Mouse (Mus musculus): ENCODE measurements around the gene Asphd1. TPM values are rescaled to one million over a fixed set of nuclear protein-coding genes. Genes with fewer than 3 reads are reported as not detected.

Asphd1 gene
- 0.39 and 0.65 TPM in 2 replicates for polyA plus RNA-seq (2014; fragmentation: Nextera tagmentation; extraction: Ambion mirVana)

GRCm38 (mm10) chr7:126949403-126949792, at the start of gene Asphd1:
Gene Asphd1, minus strand, starts transcription at chr7:126949582.
- Histone ChIP-seq H3K9me3 (ENCODE audit: control insufficient read depth, low read length) (no peaks in the 10 kb centered on the region), H3K9ac (ENCODE audit: low read length) (no peak within 1 kb of the TSS), H3K4me3 (ENCODE audit: low read depth, low read length) (peak within 1 kb of the TSS; percentile 40), H3K4me1 (replicated peaks; ENCODE audit: control insufficient read depth, insufficient read depth, low read length) (peaks cover 3% of the 10 kb centered on the region; the same call in 1 of the 2 replicates), H3K36me3 (ENCODE audit: control insufficient read depth, insufficient read depth, low read length) (peaks cover 8% of the 10 kb centered on the region; the same call in 1 of the 2 replicates), H3K27ac (ENCODE audit: low read depth) (no peak within 1 kb of the TSS), H3K4me2 (ENCODE audit: low read length) (peak within 1 kb of the TSS; percentile 99), H3K27me3 (replicated peaks; ENCODE audit: control insufficient read depth, insufficient read depth, low read length) (peaks cover 23% of the 10 kb centered on the region)
- ATAC-seq (replicated peaks; ENCODE audit: low FRiP score, low TSS enrichment, low read depth) (peak; percentile 62), DNase-seq (ENCODE audit: low spot score) (no peak)
- WGBS: under 1% methylated on average over 21 of the region's 21 CpGs

GRCm38 (mm10) chr7:126996449-126996848, 47.1 kb upstream of the Asphd1 start:
- no peak for DNase-seq (ENCODE audit: low spot score)
- Histone ChIP-seq H3K4me2 (ENCODE audit: low read length) (no peak overlapping the region), H3K36me3 (ENCODE audit: control insufficient read depth, insufficient read depth, low read length) (no peaks in the 10 kb centered on the region), H3K4me3 (ENCODE audit: low read depth, low read length) (no peak overlapping the region), H3K4me1 (replicated peaks; ENCODE audit: control insufficient read depth, insufficient read depth, low read length) (no peaks in the 10 kb centered on the region), H3K9me3 (ENCODE audit: control insufficient read depth, low read length) (0 out of 2 replicates have a peak, but pooled peaks cover 5% of the 10 kb centered on the region), H3K27me3 (replicated peaks; ENCODE audit: control insufficient read depth, insufficient read depth, low read length) (no peaks in the 10 kb centered on the region), H3K9ac (ENCODE audit: low read length) (no peak overlapping the region), H3K27ac (ENCODE audit: low read depth) (no peak overlapping the region)
- WGBS: 86% methylated on average over 4 of the region's 4 CpGs
- ATAC-seq (replicated peaks; ENCODE audit: low FRiP score, low TSS enrichment, low read depth): no peak

DNA sequence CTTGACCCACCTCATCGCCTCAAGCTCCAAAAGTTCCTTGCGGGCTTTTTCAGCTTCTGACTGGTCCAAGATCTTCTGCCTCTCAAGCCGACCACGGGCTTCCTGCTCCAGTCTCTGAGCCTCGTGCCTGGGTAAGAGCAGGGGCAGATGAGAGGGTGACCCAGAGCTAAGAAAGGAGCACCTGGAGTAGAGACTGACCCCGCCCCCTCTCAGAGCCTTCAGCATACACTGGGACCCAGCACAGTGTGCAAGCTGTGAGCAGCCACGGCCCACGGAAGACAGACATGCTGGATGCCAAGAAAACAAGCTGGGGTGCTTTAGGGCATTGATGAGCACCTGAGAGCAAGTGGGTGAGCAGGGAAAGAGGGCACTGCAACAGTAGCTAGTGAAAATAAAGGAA, 39.4 kb upstream of the Asphd1 start:
- WGBS: 62% methylated on average over 8 of the region's 8 CpGs
- H3K9ac ChIP-seq (ENCODE audit: low read length): no peak overlapping the region
- H3K9me3 ChIP-seq (ENCODE audit: control insufficient read depth, low read length): no peaks in the 10 kb centered on the region
- H3K4me1 ChIP-seq (replicated peaks; ENCODE audit: control insufficient read depth, insufficient read depth, low read length): no peaks in the 10 kb centered on the region
- no peak overlapping the region for H3K4me3 ChIP-seq (ENCODE audit: low read depth, low read length)
- no peak overlapping the region for H3K4me2 ChIP-seq (ENCODE audit: low read length)
- H3K27ac ChIP-seq (ENCODE audit: low read depth): no peak overlapping the region
- ATAC-seq (replicated peaks; ENCODE audit: low FRiP score, low TSS enrichment, low read depth) (no peak), DNase-seq (ENCODE audit: low spot score) (no peak)
- no peaks in the 10 kb centered on the region for H3K36me3 ChIP-seq (ENCODE audit: control insufficient read depth, insufficient read depth, low read length)
- H3K27me3 ChIP-seq (replicated peaks; ENCODE audit: control insufficient read depth, insufficient read depth, low read length): no peaks in the 10 kb centered on the region

- peak; percentile 62; the same call in 1 of the 2 replicates for ATAC-seq (replicated peaks; ENCODE audit: low FRiP score, low TSS enrichment, low read depth)
- Histone ChIP-seq H3K4me1 (replicated peaks; ENCODE audit: control insufficient read depth, insufficient read depth, low read length) (no peaks in the 10 kb centered on the region), H3K9me3 (ENCODE audit: control insufficient read depth, low read length) (no peaks in the 10 kb centered on the region), H3K4me3 (ENCODE audit: low read depth, low read length) (no peak overlapping the region), H3K36me3 (ENCODE audit: control insufficient read depth, insufficient read depth, low read length) (0 out of 2 replicates have a peak, but pooled peaks cover under 1% of the 10 kb centered on the region), H3K27ac (ENCODE audit: low read depth) (no peak overlapping the region), H3K9ac (ENCODE audit: low read length) (no peak overlapping the region), H3K4me2 (ENCODE audit: low read length) (no peak overlapping the region), H3K27me3 (replicated peaks; ENCODE audit: control insufficient read depth, insufficient read depth, low read length) (no peaks in the 10 kb centered on the region)
- peak; percentile 54 for DNase-seq (ENCODE audit: low spot score)
- 47% methylated on average over 9 of the region's 9 CpGs for WGBS
Observed at GRCm38 (mm10) chr7:126986319-126986718, 36.9 kb upstream of the Asphd1 start.

DNA sequence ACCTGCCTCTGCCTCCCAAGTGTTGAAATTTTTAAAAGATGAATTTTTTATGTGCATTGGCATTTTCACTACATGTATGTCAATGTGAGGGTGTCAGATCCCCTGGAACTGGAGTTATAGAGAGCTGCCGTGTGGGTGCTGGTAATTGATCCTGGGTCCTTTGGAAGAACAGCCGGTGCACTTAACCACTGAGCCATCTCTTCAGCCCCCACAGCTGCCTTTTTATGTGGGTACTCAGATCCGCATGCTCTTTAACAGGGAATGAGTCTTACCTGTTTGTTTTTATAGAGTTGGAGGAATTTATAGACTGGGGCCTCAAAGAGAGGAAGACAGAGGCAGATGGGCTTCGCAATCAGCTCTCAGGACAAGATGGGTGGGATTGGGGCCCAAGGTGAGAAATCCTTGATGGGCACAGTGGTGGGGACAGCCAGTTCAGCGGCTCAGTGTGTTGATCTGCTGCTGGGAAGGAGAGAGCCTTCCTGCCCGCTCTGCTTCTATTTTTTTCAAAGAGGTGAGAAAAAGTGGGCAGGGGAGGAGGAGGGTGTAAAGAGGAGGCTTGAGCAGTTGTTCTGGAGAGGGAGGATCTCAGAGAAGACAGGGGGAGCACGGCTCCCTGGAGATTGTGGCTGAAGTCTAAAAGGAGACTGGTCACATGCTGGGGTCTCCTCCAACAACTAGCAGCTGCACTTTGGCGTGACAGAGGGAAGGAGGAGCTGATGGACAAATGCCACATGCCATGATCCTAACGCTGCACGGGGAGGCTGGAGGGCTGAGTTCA, 35.5 kb upstream of the Asphd1 start:
- DNase-seq (ENCODE audit: low spot score) (no peak), ATAC-seq (replicated peaks; ENCODE audit: low FRiP score, low TSS enrichment, low read depth) (no peak)
- Histone ChIP-seq H3K9me3 (ENCODE audit: control insufficient read depth, low read length) (no peaks in the 10 kb centered on the region), H3K4me1 (replicated peaks; ENCODE audit: control insufficient read depth, insufficient read depth, low read length) (no peaks in the 10 kb centered on the region), H3K4me2 (ENCODE audit: low read length) (no peak overlapping the region), H3K27ac (ENCODE audit: low read depth) (no peak overlapping the region), H3K27me3 (replicated peaks; ENCODE audit: control insufficient read depth, insufficient read depth, low read length) (no peaks in the 10 kb centered on the region), H3K4me3 (ENCODE audit: low read depth, low read length) (no peak overlapping the region), H3K9ac (ENCODE audit: low read length) (no peak overlapping the region), H3K36me3 (ENCODE audit: control insufficient read depth, insufficient read depth, low read length) (peaks cover 13% of the 10 kb centered on the region)
- WGBS: 38% methylated on average over 10 of the region's 10 CpGs

GRCm38 (mm10) chr7:126983113-126983512, 33.7 kb upstream of the Asphd1 start:
- Histone ChIP-seq H3K36me3 (ENCODE audit: control insufficient read depth, insufficient read depth, low read length) (peaks cover 31% of the 10 kb centered on the region), H3K9ac (ENCODE audit: low read length) (no peak overlapping the region), H3K4me2 (ENCODE audit: low read length) (no peak overlapping the region), H3K4me3 (ENCODE audit: low read depth, low read length) (no peak overlapping the region), H3K4me1 (replicated peaks; ENCODE audit: control insufficient read depth, insufficient read depth, low read length) (no peaks in the 10 kb centered on the region), H3K27ac (ENCODE audit: low read depth) (no peak overlapping the region), H3K27me3 (replicated peaks; ENCODE audit: control insufficient read depth, insufficient read depth, low read length) (no peaks in the 10 kb centered on the region), H3K9me3 (ENCODE audit: control insufficient read depth, low read length) (no peaks in the 10 kb centered on the region)
- no peak for ATAC-seq (replicated peaks; ENCODE audit: low FRiP score, low TSS enrichment, low read depth)
- 71% methylated on average over 7 of the region's 7 CpGs for WGBS
- DNase-seq (ENCODE audit: low spot score): no peak

DNA sequence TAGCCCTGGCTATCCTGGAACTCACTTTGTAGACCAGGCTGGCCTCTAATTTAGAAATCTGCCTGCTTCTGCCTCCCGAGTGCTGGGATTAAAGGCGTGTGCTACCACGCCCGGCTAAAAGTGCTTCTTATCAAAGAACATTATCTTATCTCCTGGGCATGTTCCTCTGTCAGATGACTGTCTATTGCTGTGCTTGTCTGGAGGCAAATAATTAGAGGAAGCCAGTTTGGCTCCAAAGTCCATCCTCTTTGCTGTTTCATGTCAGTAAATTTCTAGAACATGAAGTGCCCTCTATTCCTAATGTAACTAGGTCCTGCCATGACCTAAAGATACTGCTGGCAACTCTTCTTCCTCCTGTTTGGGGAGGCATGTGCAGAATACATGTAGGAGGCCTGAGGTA, 32.7 kb upstream of the Asphd1 start:
- no peak overlapping the region for H3K27ac ChIP-seq (ENCODE audit: low read depth)
- WGBS: 78% methylated on average over 4 of the region's 4 CpGs
- ATAC-seq (replicated peaks; ENCODE audit: low FRiP score, low TSS enrichment, low read depth): no peak

DNA sequence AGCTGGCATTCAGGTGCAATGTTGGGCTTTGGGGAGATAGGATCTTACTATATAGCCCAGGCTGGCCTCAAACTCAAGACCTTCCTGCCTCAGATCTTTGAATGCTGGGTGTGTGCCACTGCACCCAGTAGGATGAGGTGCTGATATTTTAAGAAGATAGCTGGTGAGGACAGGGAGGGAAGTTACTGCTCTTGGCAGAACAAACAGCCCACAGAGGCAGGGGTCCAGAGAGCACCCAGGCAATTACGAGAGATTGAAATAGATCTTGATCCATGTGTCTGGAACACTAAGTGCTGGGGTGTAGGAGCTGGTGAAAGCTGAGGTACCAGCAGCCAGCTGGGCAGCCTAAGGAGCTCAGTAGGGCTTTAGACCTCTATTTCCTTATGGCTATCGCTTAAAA, 32.2 kb upstream of the Asphd1 start:
- Histone ChIP-seq H3K27me3 (replicated peaks; ENCODE audit: control insufficient read depth, insufficient read depth, low read length) (no peaks in the 10 kb centered on the region), H3K27ac (ENCODE audit: low read depth) (no peak overlapping the region), H3K4me2 (ENCODE audit: low read length) (no peak overlapping the region), H3K36me3 (ENCODE audit: control insufficient read depth, insufficient read depth, low read length) (peaks cover 35% of the 10 kb centered on the region), H3K9ac (ENCODE audit: low read length) (no peak overlapping the region), H3K4me3 (ENCODE audit: low read depth, low read length) (no peak overlapping the region), H3K4me1 (replicated peaks; ENCODE audit: control insufficient read depth, insufficient read depth, low read length) (0 out of 2 replicates have a peak, but pooled peaks cover 5% of the 10 kb centered on the region), H3K9me3 (ENCODE audit: control insufficient read depth, low read length) (no peaks in the 10 kb centered on the region)
- no peak for DNase-seq (ENCODE audit: low spot score)
- 79% methylated on average over 2 of the region's 2 CpGs for WGBS
- no peak for ATAC-seq (replicated peaks; ENCODE audit: low FRiP score, low TSS enrichment, low read depth)

More for the DNA sequence above, 32.7 kb upstream of the Asphd1 start:
- Histone ChIP-seq H3K27me3 (replicated peaks; ENCODE audit: control insufficient read depth, insufficient read depth, low read length) (no peaks in the 10 kb centered on the region), H3K9ac (ENCODE audit: low read length) (no peak overlapping the region), H3K4me3 (ENCODE audit: low read depth, low read length) (no peak overlapping the region), H3K9me3 (ENCODE audit: control insufficient read depth, low read length) (no peaks in the 10 kb centered on the region), H3K4me1 (replicated peaks; ENCODE audit: control insufficient read depth, insufficient read depth, low read length) (0 out of 2 replicates have a peak, but pooled peaks cover 3% of the 10 kb centered on the region), H3K4me2 (ENCODE audit: low read length) (no peak overlapping the region), H3K36me3 (ENCODE audit: control insufficient read depth, insufficient read depth, low read length) (peaks cover 35% of the 10 kb centered on the region)
- DNase-seq (ENCODE audit: low spot score): no peak

DNA sequence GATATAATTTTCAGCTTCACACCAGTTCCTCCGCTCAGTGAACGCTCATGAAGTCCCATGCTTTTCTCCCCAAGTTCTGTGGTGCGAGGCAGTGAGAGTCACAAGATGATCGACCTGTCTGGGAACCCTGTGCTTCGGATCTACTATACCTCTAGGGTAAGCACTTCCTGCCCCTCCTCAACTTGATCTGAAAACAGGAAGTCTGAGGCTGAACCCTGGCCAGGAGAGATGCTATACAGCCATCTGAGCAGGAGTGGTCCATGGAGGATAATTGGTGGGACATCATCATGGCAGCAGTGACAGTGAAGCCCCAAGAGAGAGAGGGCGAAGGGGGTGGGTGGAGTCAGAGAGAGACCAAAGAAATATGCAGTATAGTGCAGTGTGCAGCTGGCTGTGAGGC, 29.5 kb upstream of the Asphd1 start:
- ATAC-seq (replicated peaks; ENCODE audit: low FRiP score, low TSS enrichment, low read depth) (no peak), DNase-seq (ENCODE audit: low spot score) (no peak)
- Histone ChIP-seq H3K4me1 (replicated peaks; ENCODE audit: control insufficient read depth, insufficient read depth, low read length) (0 out of 2 replicates have a peak, but pooled peaks cover 5% of the 10 kb centered on the region), H3K9me3 (ENCODE audit: control insufficient read depth, low read length) (no peaks in the 10 kb centered on the region), H3K4me3 (ENCODE audit: low read depth, low read length) (no peak overlapping the region), H3K9ac (ENCODE audit: low read length) (no peak overlapping the region), H3K27me3 (replicated peaks; ENCODE audit: control insufficient read depth, insufficient read depth, low read length) (no peaks in the 10 kb centered on the region), H3K4me2 (ENCODE audit: low read length) (no peak overlapping the region), H3K36me3 (ENCODE audit: control insufficient read depth, insufficient read depth, low read length) (peaks cover 35% of the 10 kb centered on the region), H3K27ac (ENCODE audit: low read depth) (no peak overlapping the region)
- 87% methylated on average over 6 of the region's 6 CpGs for WGBS
